Mouse (Mus musculus): ENCODE results near the gene Plxnc1. TPM values are rescaled to one million over a fixed set of nuclear protein-coding genes. Genes with fewer than 3 reads are reported as not detected.
A peak's percentile ranks its signal among the peaks of the same experiment; 100 is the strongest.

The Plxnc1 gene
- total and polyA plus RNA-seq, 3 experiments, result 27.6 to 34.4 (median 33.0) TPM

DNA sequence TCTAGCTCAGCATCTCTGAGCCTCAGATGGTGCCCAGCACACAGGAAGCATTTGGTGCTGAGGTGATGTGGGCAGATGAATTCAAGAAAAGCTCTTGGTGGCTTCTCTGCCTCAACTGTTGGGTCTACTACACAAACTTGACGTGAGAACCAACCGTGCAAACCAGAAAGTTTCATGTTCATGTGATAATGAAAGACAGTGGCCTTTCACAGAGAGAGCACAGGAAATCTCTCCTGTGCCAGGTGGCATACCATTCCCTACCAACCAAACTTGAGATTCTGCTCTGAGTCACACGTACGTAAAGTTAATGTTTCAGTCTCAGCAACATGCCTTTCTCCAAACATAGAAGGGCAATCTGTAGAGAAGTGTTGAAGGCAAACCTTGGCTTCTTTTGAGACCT is 83.8 kb downstream of the Plxnc1 start:
- in situ Hi-C loops (cut with MboI; ENCODE audit: low pct_ligation_motif_present, low pct_unique_long_range_greater_than_20kb, low sequenced_read_pairs) (no loop called here), dilution Hi-C loops (cut with MboI; ENCODE audit: extremely low pct_ligation_motif_present, extremely low pct_unique_long_range_greater_than_20kb, low sequenced_read_pairs) (no loop called here)
- H3K27ac ChIP-seq (ENCODE audit: insufficient read depth, low read depth), result peak overlapping the region; percentile 94
- no peak overlapping the region for H3K4me3 ChIP-seq (replicated peaks in 1 of 3; ENCODE audit: low read depth in 2 of 3, low read length in 2 of 3, poor library complexity in 1 of 3)
- H3K79me2 ChIP-seq (replicated peaks; ENCODE audit: control insufficient read depth, extremely low read depth, insufficient read depth, poor library complexity, severe bottlenecking), result peaks cover 5% of the 10 kb centered on the region
- peaks cover 10% of the 10 kb centered on the region for H3K9me3 ChIP-seq (replicated peaks; ENCODE audit: low read length)
- no peaks in the 10 kb centered on the region for H3K27me3 ChIP-seq (replicated peaks)
- H3K4me2 ChIP-seq (ENCODE audit: insufficient read depth, low read depth, poor library complexity, severe bottlenecking), result no peak overlapping the region
- H3K9ac ChIP-seq (ENCODE audit: insufficient read depth, low read depth), result peak overlapping the region; percentile 9; the same call in 1 of the 2 replicates
- TF ChIP-seq MAFK (IDR thresholded peaks at IDR 0.05; ENCODE audit: insufficient replicate concordance, low read length) (no peak), POLR2A (IDR thresholded peaks at IDR 0.05; ENCODE audit: low read depth, low read length) (0 out of 2 replicates have a peak, but pooled peaks have one; percentile 23), MXI1 (IDR thresholded peaks at IDR 0.05; ENCODE audit: low read depth, low read length) (no peak), PAX5 (IDR thresholded peaks at IDR 0.05; ENCODE audit: low read length) (no peak), ZC3H11A (IDR thresholded peaks at IDR 0.05; ENCODE audit: low read depth, low read length) (no peak), MAX (IDR thresholded peaks at IDR 0.05; ENCODE audit: low read length) (no peak; the same call in 1 of the 2 replicates), USF1 (IDR thresholded peaks at IDR 0.05; ENCODE audit: low read depth, low read length) (no peak), ZNF384 (IDR thresholded peaks at IDR 0.05; ENCODE audit: low read depth, low read length) (peak; percentile 30; the same call in 1 of the 2 replicates), RCOR1 (conservative IDR thresholded peaks at IDR 0.05; ENCODE audit: low read depth, low read length) (0 out of 2 replicates have a peak, but pooled peaks have one; percentile 49), HCFC1 (IDR thresholded peaks at IDR 0.05; ENCODE audit: low read depth, low read length) (no peak), MAZ (IDR thresholded peaks at IDR 0.05; ENCODE audit: low read depth, low read length) (no peak), CHD2 (IDR thresholded peaks at IDR 0.05; ENCODE audit: low read length) (no peak), USF2 (conservative IDR thresholded peaks at IDR 0.05; ENCODE audit: low read depth, low read length) (no peak), SMC3 (IDR thresholded peaks at IDR 0.05; ENCODE audit: low read depth, low read length) (peak; percentile 3; the same call in 1 of the 2 replicates), ETS1 (conservative IDR thresholded peaks at IDR 0.05; ENCODE audit: low read depth, low read length) (peak; percentile 83), ZKSCAN1 (IDR thresholded peaks at IDR 0.05; ENCODE audit: borderline replicate concordance, low read depth, low read length) (no peak), MYC (IDR thresholded peaks at IDR 0.05; ENCODE audit: low read depth, low read length) (peak; percentile 76; the same call in 1 of the 2 replicates), SIN3A (IDR thresholded peaks at IDR 0.05; ENCODE audit: low read length) (no peak), NELFE (IDR thresholded peaks at IDR 0.05; ENCODE audit: low read depth, low read length) (no peak), ELF1 (IDR thresholded peaks at IDR 0.05; ENCODE audit: low read depth, low read length) (peak; percentile 1; the same call in 1 of the 2 replicates), GABPA (IDR thresholded peaks at IDR 0.05; ENCODE audit: insufficient replicate concordance, low read depth, low read length) (no peak), EP300 (IDR thresholded peaks at IDR 0.05; ENCODE audit: low read length) (peak; percentile 86), CHD1 (IDR thresholded peaks at IDR 0.05; ENCODE audit: low read depth, low read length) (no peak), NRF1 (IDR thresholded peaks at IDR 0.05; ENCODE audit: low read depth, low read length) (no peak), UBTF (IDR thresholded peaks at IDR 0.05; ENCODE audit: low read depth, low read length) (no peak), KAT2A (IDR thresholded peaks at IDR 0.05; ENCODE audit: insufficient replicate concordance, low read length) (no peak), CTCF (conservative IDR thresholded peaks at IDR 0.05 in 1 of 2, IDR thresholded peaks at IDR 0.05 in 1 of 2; ENCODE audit: low read depth in 2 of 2, low read length in 2 of 2) (no peak), ZMIZ1 (IDR thresholded peaks at IDR 0.05; ENCODE audit: low read depth, low read length) (no peak), JUND (conservative IDR thresholded peaks at IDR 0.05; ENCODE audit: low read depth, low read length) (peak; percentile 13; the same call in 1 of the 2 replicates), TCF12 (IDR thresholded peaks at IDR 0.05; ENCODE audit: low read depth, low read length) (peak; percentile 86), BHLHE40 (IDR thresholded peaks at IDR 0.05; ENCODE audit: low read depth, low read length) (peak; percentile 85), TBP (conservative IDR thresholded peaks at IDR 0.05; ENCODE audit: low read depth, low read length) (no peak), MEF2A (IDR thresholded peaks at IDR 0.05; ENCODE audit: borderline replicate concordance, low read depth, low read length) (no peak; the same call in 1 of the 2 replicates), E2F4 (IDR thresholded peaks at IDR 0.05; ENCODE audit: insufficient replicate concordance, low read depth, low read length) (no peak), IRF4 (IDR thresholded peaks at IDR 0.05; ENCODE audit: low read depth, low read length) (peak; percentile 85), RAD21 (IDR thresholded peaks at IDR 0.05; ENCODE audit: low read depth, low read length) (no peak; the same call in 1 of the 2 replicates), POLR2AphosphoS2 (IDR thresholded peaks at IDR 0.05; ENCODE audit: low read depth, low read length) (no peak), JUN (IDR thresholded peaks at IDR 0.05; ENCODE audit: insufficient read depth, low read depth, low read length) (peak; percentile 33; the same call in 1 of the 2 replicates)
- H3K4me1 ChIP-seq (ENCODE audit: control insufficient read depth in 1 of 2, insufficient read depth in 2 of 2), result peaks cover 39 to 83% of the 10 kb centered on the region in 2 experiments
- H3K36me3 ChIP-seq (replicated peaks in 1 of 2; ENCODE audit: control insufficient read depth in 1 of 2, insufficient read depth in 1 of 2, low read length in 1 of 2), result peaks cover 19 to 27% of the 10 kb centered on the region in 2 experiments
- peak; percentile 66 for DNase-seq (ENCODE audit: extremely low read depth)

Measured in CH12.LX (cell line).